Mouse (Mus musculus) adrenal gland (tissue): ENCODE results near the gene Spock1.
"Not testable (repeated sequence)": the region's sequence is repeated elsewhere in the genome, so short reads cannot be mapped to it uniquely, and the experiment has no call there.

Source experiments
- intact Hi-C: fragments of 180-260 bp; cut with DNase I; formaldehyde crosslinking; loops from one replicate; pipeline ENCODE4 v1.15.1; 2025

Gene Spock1

DNA sequence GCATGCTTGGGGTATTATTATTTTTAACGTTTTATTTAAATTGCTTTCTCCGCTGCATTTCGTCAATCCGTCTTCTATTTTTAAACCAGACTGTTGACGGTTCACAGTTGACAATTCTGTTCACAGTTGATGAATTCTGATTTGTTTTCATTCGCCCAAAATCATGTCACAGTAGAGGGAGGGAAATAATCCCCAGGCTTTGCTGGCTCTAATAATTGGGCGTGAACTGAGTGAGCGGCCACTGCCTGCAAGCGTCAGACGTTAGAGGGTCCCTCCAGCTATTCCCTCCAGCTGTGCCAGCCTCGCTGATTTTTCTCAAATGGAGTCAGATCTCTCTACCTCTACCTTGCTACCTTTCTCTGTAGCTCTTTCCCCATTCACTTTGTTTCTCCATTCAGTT lies 388.3 kb downstream of the Spock1 start:
- intact Hi-C loops: loop anchor here (2.0 kb wide), 1 partner anchor 389 kb away; the partner anchor contains the start of gene Spock1

- intact Hi-C loops: no loop called here
Measured at GRCm38 (mm10) chr13:57515737-57516136, 392.4 kb downstream of the Spock1 start.

- intact Hi-C loops: no loop called here
Measured at GRCm38 (mm10) chr13:57501552-57501951, 406.6 kb downstream of the Spock1 start.

DNA sequence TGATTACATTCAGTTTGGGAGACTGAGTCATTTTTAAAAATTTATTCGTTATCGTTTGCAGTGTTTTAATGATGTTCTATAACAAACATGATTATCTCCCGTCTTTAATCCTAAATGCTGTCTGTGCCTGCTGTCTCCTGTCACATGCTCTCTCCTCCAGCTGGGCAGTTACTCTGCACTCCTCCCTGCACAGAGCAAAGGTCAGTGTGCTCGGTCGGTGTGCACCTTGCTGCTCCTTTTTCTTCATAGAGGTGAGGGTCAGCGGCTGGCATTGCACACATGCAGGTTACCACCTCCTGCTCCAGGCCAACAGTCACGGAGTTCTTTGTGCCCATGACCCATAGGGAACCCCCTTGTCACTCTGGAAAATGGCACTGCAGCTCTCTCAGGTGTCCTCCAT lies 411.4 kb downstream of the Spock1 start:
- intact Hi-C loops: no loop called here

GRCm38 (mm10) chr13:57494838-57495237 lies 413.3 kb downstream of the Spock1 start:
- intact Hi-C loops: no loop called here

DNA sequence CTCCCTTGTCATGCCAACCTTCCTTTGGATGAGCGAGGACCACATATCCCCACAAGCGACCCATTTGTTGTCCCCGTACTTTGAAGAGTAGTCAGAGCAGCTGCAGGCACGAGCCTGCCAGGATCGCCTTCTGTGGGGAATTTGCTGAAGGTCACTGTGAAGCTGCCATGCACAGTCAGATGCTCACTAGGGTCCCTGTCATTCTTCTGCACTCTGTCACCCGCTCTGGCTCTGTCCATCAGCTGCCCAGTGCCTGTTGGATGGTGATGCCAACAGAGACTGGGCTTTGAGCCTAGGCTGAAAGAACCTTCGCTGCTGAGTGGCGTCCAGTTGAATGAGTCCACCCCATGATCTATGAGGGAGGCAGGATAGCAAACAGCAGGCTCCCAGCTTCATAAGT lies 419.2 kb downstream of the Spock1 start:
- intact Hi-C loops: no loop called here

GRCm38 (mm10) chr13:57484426-57485168 lies 423.5 kb downstream of the Spock1 start:
- intact Hi-C loops: no loop called here

DNA sequence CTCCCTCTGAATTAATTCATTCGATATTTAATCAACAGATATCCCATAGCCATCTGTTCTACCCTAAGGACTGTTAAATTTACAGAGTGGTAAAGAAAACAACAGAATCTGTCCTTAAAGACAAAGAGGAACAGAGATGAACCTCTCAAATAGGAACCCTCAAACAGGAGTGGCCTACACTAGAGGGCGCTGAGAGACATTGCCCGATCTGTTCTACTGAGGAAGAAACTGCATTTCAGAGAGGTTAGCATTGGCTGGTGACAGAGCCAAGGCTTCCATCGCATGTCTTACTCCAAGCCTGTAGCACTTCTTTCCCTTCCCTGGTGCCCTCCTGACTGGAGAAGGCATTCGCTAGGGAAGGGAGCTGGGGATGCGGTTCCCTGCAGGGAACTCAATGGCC lies 431.4 kb downstream of the Spock1 start:
- intact Hi-C loops: loop anchor here (5.0 kb wide), 1 partner anchor 431 kb away; the partner anchor contains the start of gene Spock1

DNA sequence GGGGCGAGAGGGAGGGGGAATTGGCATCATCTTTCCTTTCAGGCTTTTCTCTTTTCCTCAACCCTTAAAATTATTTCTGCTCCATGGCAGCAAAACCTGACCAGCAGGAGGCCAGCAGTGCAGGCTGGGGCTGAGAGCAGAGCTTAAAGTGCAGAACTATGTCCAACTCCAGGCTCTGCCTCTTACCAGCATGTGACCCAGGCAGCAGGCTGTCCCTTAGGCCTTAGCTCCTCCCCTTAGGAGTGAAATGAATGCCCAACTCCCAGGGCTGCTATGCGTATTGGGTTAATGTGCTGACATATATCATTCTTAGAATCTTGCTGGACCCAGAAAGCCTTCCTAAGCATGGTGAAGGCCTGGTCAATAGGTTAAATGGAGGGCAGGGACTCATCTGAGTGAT lies 434.1 kb downstream of the Spock1 start:
- intact Hi-C loops: no loop called here

- intact Hi-C loops: not testable (repeated sequence)
Measured at GRCm38 (mm10) chr13:57470922-57471321, 437.2 kb downstream of the Spock1 start.

DNA sequence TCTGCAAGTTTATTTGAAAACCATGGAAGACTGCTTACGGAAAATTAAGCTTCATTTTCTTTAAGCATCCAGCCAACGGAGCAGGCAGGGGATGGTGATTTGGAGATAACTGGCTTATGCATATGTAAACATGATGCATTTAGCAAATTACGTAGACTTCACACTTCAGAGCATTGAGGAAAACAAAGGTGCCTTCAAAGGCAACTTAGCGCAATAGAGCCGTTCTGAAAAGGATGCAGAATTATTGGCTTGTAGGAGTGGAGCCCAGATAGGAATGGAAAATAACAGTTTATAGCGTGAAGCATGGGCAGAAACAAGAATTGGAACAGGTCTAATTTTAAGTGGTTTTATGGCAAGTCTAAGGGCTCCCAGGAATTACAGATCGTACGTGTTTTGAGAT lies 448.2 kb downstream of the Spock1 start:
- intact Hi-C loops: no loop called here

- intact Hi-C loops: no loop called here
Measured at GRCm38 (mm10) chr13:57450189-57450821, 457.8 kb downstream of the Spock1 start.

GRCm38 (mm10) chr13:57448906-57449305 lies 459.2 kb downstream of the Spock1 start:
- intact Hi-C loops: no loop called here

- intact Hi-C loops: no loop called here
Measured at GRCm38 (mm10) chr13:57444977-57445376, 463.2 kb downstream of the Spock1 start.

DNA sequence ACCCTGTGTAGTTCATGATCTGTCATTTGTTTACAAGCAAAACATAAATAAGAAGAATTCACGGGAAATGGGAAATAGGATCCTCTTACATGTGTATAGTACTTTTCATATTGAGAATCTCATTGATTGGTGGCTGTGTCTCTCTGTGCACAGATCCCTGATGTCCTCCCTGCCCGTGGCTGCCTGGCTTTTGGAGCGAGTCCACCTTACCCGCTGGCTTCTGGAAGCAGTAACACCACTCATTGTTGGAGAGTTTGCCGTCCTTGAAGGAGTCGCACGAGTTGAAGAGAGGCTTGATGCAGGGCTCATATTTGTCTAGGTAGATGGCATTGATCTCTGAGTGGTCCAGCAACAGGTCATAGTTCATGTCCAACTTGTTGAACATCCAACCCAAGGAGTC lies 468.0 kb downstream of the Spock1 start:
- intact Hi-C loops: no loop called here

GRCm38 (mm10) chr13:57435726-57436220 lies 472.4 kb downstream of the Spock1 start:
- intact Hi-C loops: no loop called here

DNA sequence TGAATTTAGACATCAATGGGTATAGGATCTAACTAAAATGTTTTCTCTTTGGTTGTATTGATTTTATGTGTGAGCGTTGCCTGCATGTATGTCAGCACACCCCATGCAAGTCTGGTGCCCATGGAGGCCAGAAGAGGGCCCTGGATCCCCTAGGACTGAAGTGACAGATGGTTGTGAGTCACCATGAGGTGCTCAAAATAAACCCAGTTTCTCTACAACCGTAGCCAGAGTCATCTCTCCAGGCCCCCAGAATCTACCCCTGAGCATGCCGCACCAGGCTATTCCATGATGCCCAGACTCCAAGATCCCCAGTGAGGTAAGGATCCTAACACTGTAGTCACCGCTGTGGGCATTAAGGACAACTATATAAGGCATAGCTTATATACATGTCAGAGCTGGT lies 474.3 kb downstream of the Spock1 start:
- intact Hi-C loops: no loop called here

DNA sequence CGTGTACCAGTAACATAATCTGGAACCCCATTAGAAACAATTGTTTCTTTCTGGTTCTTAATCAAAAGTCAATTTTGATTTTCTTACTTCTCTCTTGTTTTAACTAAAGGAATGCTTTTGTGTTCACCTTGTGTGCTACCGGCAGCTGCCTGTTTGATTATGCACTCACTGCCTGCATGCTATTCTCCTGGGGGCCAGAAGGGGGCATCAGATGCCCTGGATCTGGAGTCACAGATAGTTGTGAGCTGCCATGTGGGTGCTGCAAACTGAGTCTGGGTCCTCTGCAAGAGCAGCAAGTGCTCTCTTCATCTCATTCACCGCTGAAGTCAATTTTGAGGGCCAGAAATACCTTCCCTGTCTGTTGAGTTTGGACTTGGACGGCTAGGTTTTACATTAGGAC lies 476.3 kb downstream of the Spock1 start:
- intact Hi-C loops: no loop called here

GRCm38 (mm10) chr13:57428840-57429239 lies 479.3 kb downstream of the Spock1 start:
- intact Hi-C loops: no loop called here

GRCm38 (mm10) chr13:57418781-57419180 lies 489.4 kb downstream of the Spock1 start:
- intact Hi-C loops: no loop called here

DNA sequence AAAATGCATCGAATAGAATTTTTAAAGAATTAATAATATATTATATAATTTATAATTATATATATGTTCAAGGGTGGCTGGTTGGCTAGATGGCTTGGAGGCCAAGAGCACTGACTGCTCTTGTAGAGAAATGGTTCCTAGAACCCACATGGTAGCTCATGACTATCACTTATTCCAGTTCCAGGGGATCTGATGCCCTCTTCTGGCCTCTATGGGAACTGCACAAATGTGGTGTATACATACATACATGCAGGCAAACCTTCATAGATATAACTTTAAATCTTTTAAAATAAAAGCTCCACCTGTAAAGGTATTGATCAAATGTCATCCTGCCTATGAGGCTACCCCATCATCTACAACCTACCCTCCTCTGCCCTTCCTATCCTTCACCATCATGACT lies 493.4 kb downstream of the Spock1 start:
- intact Hi-C loops: no loop called here

DNA sequence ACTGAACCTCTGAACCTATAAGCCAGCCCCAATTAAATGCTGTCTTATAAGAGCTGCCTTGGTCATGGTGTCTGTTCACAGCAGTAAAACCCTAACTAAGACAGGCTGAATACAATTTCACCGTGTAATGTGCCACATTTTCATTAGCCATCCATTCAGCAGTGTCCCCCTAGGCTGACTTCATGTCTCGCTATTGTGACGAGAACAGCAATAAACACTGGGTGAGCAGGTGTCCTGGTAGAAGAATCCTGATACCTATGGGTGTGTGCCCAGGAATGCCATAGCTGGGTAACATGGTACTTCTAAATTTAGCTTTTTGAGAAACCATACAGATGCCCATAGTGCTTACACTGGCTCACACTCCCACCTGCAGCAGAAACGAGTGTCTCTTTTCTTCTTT lies 500.5 kb downstream of the Spock1 start:
- intact Hi-C loops: no loop called here

GRCm38 (mm10) chr13:57402386-57402785 lies 505.7 kb downstream of the Spock1 start:
- intact Hi-C loops: no loop called here
